Mouse (Mus musculus) liver, embryonic 11.5 days (tissue): ENCODE data around the gene Glrx5. TPM values are rescaled to one million over a fixed set of nuclear protein-coding genes. Genes with fewer than 3 reads are reported as not detected.
A peak's percentile ranks its signal among the peaks of the same experiment; 100 is the strongest.

Experiments used
- ATAC-seq: fragments of 200-750 bp; cut with Nextera tagmentation; replicated peaks from 2 replicates; pipeline ENCODE4 v1.8.0; 2017; ENCODE audit warnings: moderate number of reproducible peaks, mild to moderate bottlenecking, moderate TSS enrichment, moderate library complexity; ENCODE audit not compliant: low FRiP score
- DNase-seq: peaks from one replicate; pipeline ENCODE4 v3.0.0-alpha.2; 2017; ENCODE audit warnings: low spot score
- H3K27ac ChIP-seq: fragments of 300-500 bp; sonication (generic); 2 replicates; pipeline ENCODE4 v1.5.1; 2014; ENCODE audit warnings: mild to moderate bottlenecking, low read depth, low read length, control low read depth
- H3K27me3 ChIP-seq: fragments of 300-500 bp; sonication (generic); replicated peaks from 2 replicates; pipeline ENCODE4 v1.6.1; 2014; ENCODE audit warnings: low read length, mixed read lengths; ENCODE audit not compliant: control insufficient read depth, insufficient read depth
- H3K36me3 ChIP-seq: fragments of 300-500 bp; sonication (generic); 2 replicates; pipeline ENCODE4 v1.6.1; 2014; ENCODE audit warnings: mild to moderate bottlenecking, low read length, moderate library complexity, mixed read lengths; ENCODE audit not compliant: control insufficient read depth, insufficient read depth
- H3K4me1 ChIP-seq: fragments of 300-500 bp; sonication (generic); replicated peaks from 2 replicates; pipeline ENCODE4 v1.6.1; 2014; ENCODE audit warnings: low read length, mixed read lengths; ENCODE audit not compliant: control insufficient read depth, insufficient read depth
- H3K4me2 ChIP-seq: fragments of 300-500 bp; sonication (generic); 2 replicates; pipeline ENCODE4 v1.6.1; 2014; ENCODE audit warnings: mild to moderate bottlenecking, control low read depth, moderate library complexity
- H3K4me3 ChIP-seq: fragments of 300-500 bp; sonication (generic); 2 replicates; pipeline ENCODE4 v1.5.1; 2014; ENCODE audit warnings: low read depth, low read length, control low read depth
- H3K9ac ChIP-seq: fragments of 300-500 bp; sonication (generic); 2 replicates; pipeline ENCODE4 v1.6.1; 2014; ENCODE audit warnings: low read depth, low read length, control low read depth
- H3K9me3 ChIP-seq: fragments of 300-500 bp; sonication (generic); 2 replicates; pipeline ENCODE4 v1.6.1; 2016; ENCODE audit warnings: low read length, inconsistent platforms, mixed read lengths; ENCODE audit not compliant: control insufficient read depth
- WGBS: fragments of 180-500 bp; shearing (Covaris S2); extraction: QIAGEN DNeasy Blood & Tissue Kit; methylation state at CpG from one replicate; pipeline ENCODE4 v1.1.7; 2014; 5-methylcytosine and 5-hydroxymethylcytosine counted together
- polyA plus RNA-seq: library from polyadenylated mRNA; unstranded; fragments of >200 nt; fragmentation: Nextera tagmentation; extraction: Ambion mirVana; gene quantifications from 2 replicates; pipeline ENCODE4 v1.2.1, GENCODE M21; 2014

The Glrx5 gene
- polyA plus RNA-seq, 1 experiment from 2014 or later = 610 TPM

DNA sequence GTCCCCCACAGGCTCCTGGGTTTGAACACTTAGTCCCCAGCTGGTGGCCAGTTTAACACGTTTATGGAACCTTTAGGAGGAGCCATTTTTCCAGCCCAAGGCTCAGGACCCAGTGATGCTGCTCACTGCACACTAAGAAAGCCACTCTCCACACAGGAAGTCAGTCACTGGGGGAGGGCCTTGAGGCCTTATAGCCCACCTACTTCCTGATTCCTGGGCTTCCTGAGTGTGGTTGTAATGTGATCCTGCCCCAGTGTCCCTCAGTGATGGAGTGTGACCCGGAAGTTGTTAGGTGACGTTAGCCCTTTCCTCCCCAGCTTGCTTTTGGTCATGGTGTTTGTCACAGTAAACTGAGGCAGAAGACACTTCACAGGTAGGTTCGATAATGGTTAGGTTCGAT, 10.6 kb downstream of the Glrx5 start:
- Histone ChIP-seq H3K9me3 (no peaks in the 10 kb centered on the region; the same call in 1 of the 2 replicates), H3K27me3 (no peaks in the 10 kb centered on the region), H3K4me3 (no peak overlapping the region), H3K9ac (no peak overlapping the region), H3K4me1 (peaks cover 28% of the 10 kb centered on the region), H3K36me3 (peaks cover 32% of the 10 kb centered on the region), H3K27ac (no peak overlapping the region), H3K4me2 (no peak overlapping the region)
- ATAC-seq = no peak
- no peak for DNase-seq
- 85% methylated on average over 5 of the region's 5 CpGs for WGBS

GRCm38 (mm10) chr12:105044775-105045174, 12.3 kb downstream of the Glrx5 start:
- DNase-seq (no peak), ATAC-seq (no peak)
- WGBS = 89% methylated on average over 9 of the region's 9 CpGs
- no peaks in the 10 kb centered on the region for H3K27me3 ChIP-seq
- H3K4me2 ChIP-seq = no peak overlapping the region
- peaks cover 31% of the 10 kb centered on the region for H3K36me3 ChIP-seq
- H3K27ac ChIP-seq = no peak overlapping the region
- no peaks in the 10 kb centered on the region; the same call in 1 of the 2 replicates for H3K9me3 ChIP-seq
- peaks cover 11% of the 10 kb centered on the region for H3K4me1 ChIP-seq
- no peak overlapping the region for H3K4me3 ChIP-seq
- no peak overlapping the region for H3K9ac ChIP-seq

GRCm38 (mm10) chr12:105048301-105048863, 15.9 kb downstream of the Glrx5 start:
- Histone ChIP-seq H3K9me3 (no peaks in the 10 kb centered on the region; the same call in 1 of the 2 replicates), H3K9ac (no peak overlapping the region), H3K4me1 (no peaks in the 10 kb centered on the region), H3K36me3 (no peaks in the 10 kb centered on the region; the same call in 1 of the 2 replicates), H3K4me3 (no peak overlapping the region), H3K27me3 (no peaks in the 10 kb centered on the region), H3K27ac (no peak overlapping the region), H3K4me2 (no peak overlapping the region)
- DNase-seq (no peak), ATAC-seq (no peak)
- WGBS = 79% methylated on average over 17 of the region's 17 CpGs

- ATAC-seq (no peak), DNase-seq (no peak)
- Histone ChIP-seq H3K4me2 (no peak overlapping the region), H3K4me1 (no peaks in the 10 kb centered on the region), H3K9ac (no peak overlapping the region), H3K4me3 (no peak overlapping the region), H3K27me3 (no peaks in the 10 kb centered on the region), H3K9me3 (no peaks in the 10 kb centered on the region; the same call in 1 of the 2 replicates), H3K27ac (no peak overlapping the region), H3K36me3 (no peaks in the 10 kb centered on the region; the same call in 1 of the 2 replicates)
- whole genome bisulfite sequencing = 76% methylated on average over 12 of the region's 12 CpGs
Measured at GRCm38 (mm10) chr12:105049813-105050212, 17.3 kb downstream of the Glrx5 start.

DNA sequence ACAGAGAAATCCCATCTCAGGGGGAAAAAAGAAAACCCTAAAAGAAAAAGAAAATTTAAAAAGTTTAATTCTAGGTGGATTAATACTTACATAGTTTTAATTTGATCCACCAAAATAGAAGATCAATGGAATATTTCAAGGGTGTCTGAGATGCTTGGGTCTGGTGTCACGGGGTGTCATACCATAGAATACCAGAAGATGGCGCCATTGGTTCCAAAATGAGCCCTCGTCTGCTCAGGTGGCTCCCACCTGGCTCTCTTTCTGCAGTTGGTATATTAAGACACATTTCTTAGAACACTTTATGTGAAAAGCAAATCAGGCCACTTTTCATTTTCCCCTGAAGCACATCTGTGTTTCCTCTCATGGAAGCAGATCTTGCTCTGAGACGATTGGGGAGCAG, 18.4 kb downstream of the Glrx5 start:
- H3K27ac ChIP-seq = no peak overlapping the region
- WGBS = 17% methylated on average over 4 of the region's 4 CpGs

DNA sequence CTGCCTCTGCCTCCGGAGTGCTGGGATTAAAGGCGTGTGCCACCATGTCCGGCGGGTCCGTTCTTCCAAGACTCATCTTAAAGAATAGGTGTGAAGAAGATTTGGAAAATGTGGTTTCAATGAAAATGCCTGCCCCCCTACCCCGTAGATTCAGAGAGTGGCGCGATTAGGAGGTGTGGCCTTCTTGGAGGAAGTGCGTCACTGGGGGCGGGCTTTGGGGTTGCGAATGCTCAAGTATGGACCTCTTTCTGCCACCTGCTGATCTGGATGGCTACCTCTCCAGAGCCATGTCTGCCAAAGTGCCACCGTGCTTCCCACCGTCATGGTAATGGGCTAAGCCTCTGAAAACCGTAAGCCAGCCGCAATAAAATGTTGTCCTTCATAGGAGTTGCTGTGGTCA, 21.6 kb downstream of the Glrx5 start:
- Histone ChIP-seq H3K27me3 (no peaks in the 10 kb centered on the region), H3K9ac (no peak overlapping the region), H3K36me3 (no peaks in the 10 kb centered on the region), H3K9me3 (no peaks in the 10 kb centered on the region), H3K4me2 (no peak overlapping the region), H3K27ac (no peak overlapping the region), H3K4me3 (no peak overlapping the region), H3K4me1 (no peaks in the 10 kb centered on the region)
- DNase-seq (no peak), ATAC-seq (no peak)
- WGBS = 85% methylated on average over 15 of the region's 15 CpGs

More for the DNA sequence above, 18.4 kb downstream of the Glrx5 start:
- Histone ChIP-seq H3K4me1 (no peaks in the 10 kb centered on the region), H3K4me3 (no peak overlapping the region), H3K27me3 (no peaks in the 10 kb centered on the region), H3K36me3 (no peaks in the 10 kb centered on the region), H3K9ac (no peak overlapping the region), H3K4me2 (no peak overlapping the region), H3K9me3 (no peaks in the 10 kb centered on the region; the same call in 1 of the 2 replicates)
- ATAC-seq (no peak), DNase-seq (no peak)

GRCm38 (mm10) chr12:105055308-105055707, 22.8 kb downstream of the Glrx5 start:
- Histone ChIP-seq H3K4me3 (no peak overlapping the region), H3K27ac (no peak overlapping the region), H3K36me3 (no peaks in the 10 kb centered on the region), H3K27me3 (no peaks in the 10 kb centered on the region), H3K9ac (no peak overlapping the region), H3K9me3 (no peaks in the 10 kb centered on the region), H3K4me1 (no peaks in the 10 kb centered on the region), H3K4me2 (no peak overlapping the region)
- ATAC-seq (peak; percentile 22), DNase-seq (no peak)
- WGBS = 71% methylated on average over 6 of the region's 6 CpGs

DNA sequence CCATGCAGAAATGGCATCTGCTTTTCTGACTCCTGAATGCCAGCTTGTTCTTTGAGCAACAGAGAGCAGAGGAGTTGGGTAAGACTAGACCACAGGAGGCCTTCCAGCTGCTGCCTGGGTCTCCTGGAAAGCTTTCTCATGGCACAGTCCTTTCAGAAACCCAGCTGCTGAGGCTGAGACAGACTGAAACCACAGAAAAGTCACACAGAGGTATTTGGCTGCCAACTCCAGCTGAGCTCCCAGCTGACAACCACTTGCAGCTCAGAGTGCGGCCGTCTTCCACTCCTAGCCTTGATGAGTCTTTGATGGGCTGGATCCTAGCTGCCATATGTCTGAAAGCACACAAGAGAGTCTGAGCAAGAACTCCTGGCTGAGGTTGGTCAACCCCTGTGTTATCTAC, 27.5 kb downstream of the Glrx5 start:
- H3K9me3 ChIP-seq = no peaks in the 10 kb centered on the region
- H3K4me3 ChIP-seq = no peak overlapping the region
- H3K4me1 ChIP-seq = peaks cover 3% of the 10 kb centered on the region; the same call in 1 of the 2 replicates
- ATAC-seq = no peak
- 91% methylated on average over 2 of the region's 2 CpGs for WGBS
- no peak for DNase-seq
- H3K4me2 ChIP-seq = no peak overlapping the region
- no peak overlapping the region for H3K27ac ChIP-seq
- H3K27me3 ChIP-seq = no peaks in the 10 kb centered on the region
- H3K36me3 ChIP-seq = no peaks in the 10 kb centered on the region
- H3K9ac ChIP-seq = no peak overlapping the region
